Mouse (Mus musculus): ENCODE measurements around the gene Syndig1. TPM values are rescaled to one million over a fixed set of nuclear protein-coding genes. Genes with fewer than 3 reads are reported as not detected.

Gene Syndig1
- total RNA-seq, 2 experiments from 2014 or later = not detected

- ATAC-seq (ENCODE audit: poor library complexity, severe bottlenecking) = no peak
Measured at GRCm38 (mm10) chr2:149872496-149872895, 43.5 kb downstream of the Syndig1 start.

GRCm38 (mm10) chr2:149873346-149873745, 44.3 kb downstream of the Syndig1 start:
- no peak for ATAC-seq (ENCODE audit: poor library complexity, severe bottlenecking)

- ATAC-seq (ENCODE audit: poor library complexity, severe bottlenecking) = no peak
Measured at GRCm38 (mm10) chr2:149877954-149878353, 48.9 kb downstream of the Syndig1 start.

GRCm38 (mm10) chr2:149887634-149888033, 58.6 kb downstream of the Syndig1 start:
- no peak for ATAC-seq (ENCODE audit: poor library complexity, severe bottlenecking)

GRCm38 (mm10) chr2:149891647-149892046, 62.6 kb downstream of the Syndig1 start:
- ATAC-seq (ENCODE audit: poor library complexity, severe bottlenecking) = no peak

- ATAC-seq (ENCODE audit: poor library complexity, severe bottlenecking) = no peak
Measured at GRCm38 (mm10) chr2:149896337-149896736, 67.3 kb downstream of the Syndig1 start.

GRCm38 (mm10) chr2:149899615-149900014, 70.6 kb downstream of the Syndig1 start:
- no peak for ATAC-seq (ENCODE audit: poor library complexity, severe bottlenecking)

- ATAC-seq (ENCODE audit: poor library complexity, severe bottlenecking) = no peak
Measured at GRCm38 (mm10) chr2:149900606-149901005, 71.6 kb downstream of the Syndig1 start.

GRCm38 (mm10) chr2:149904405-149904804, 75.4 kb downstream of the Syndig1 start:
- ATAC-seq (ENCODE audit: poor library complexity, severe bottlenecking) = no peak

GRCm38 (mm10) chr2:149906694-149907093, 77.7 kb downstream of the Syndig1 start:
- ATAC-seq (ENCODE audit: poor library complexity, severe bottlenecking) = no peak

GRCm38 (mm10) chr2:149917162-149917561, 88.2 kb downstream of the Syndig1 start:
- ATAC-seq (ENCODE audit: poor library complexity, severe bottlenecking) = no peak

- ATAC-seq (ENCODE audit: poor library complexity, severe bottlenecking) = no peak
Measured at GRCm38 (mm10) chr2:149923561-149923960, 94.5 kb downstream of the Syndig1 start.

GRCm38 (mm10) chr2:149925911-149926310, 96.9 kb downstream of the Syndig1 start:
- ATAC-seq (ENCODE audit: poor library complexity, severe bottlenecking) = no peak

GRCm38 (mm10) chr2:149927001-149927400, 98.0 kb downstream of the Syndig1 start:
- no peak for ATAC-seq (ENCODE audit: poor library complexity, severe bottlenecking)

- ATAC-seq (ENCODE audit: poor library complexity, severe bottlenecking) = no peak
Measured at GRCm38 (mm10) chr2:149927481-149927880, 98.5 kb downstream of the Syndig1 start.

GRCm38 (mm10) chr2:149929986-149930385, 101.0 kb downstream of the Syndig1 start:
- no peak for ATAC-seq (ENCODE audit: poor library complexity, severe bottlenecking)

GRCm38 (mm10) chr2:149931111-149931510, 102.1 kb downstream of the Syndig1 start:
- ATAC-seq (ENCODE audit: poor library complexity, severe bottlenecking) = no peak

GRCm38 (mm10) chr2:149932095-149932494, 103.1 kb downstream of the Syndig1 start:
- ATAC-seq (ENCODE audit: poor library complexity, severe bottlenecking) = no peak

GRCm38 (mm10) chr2:149933247-149933898, 104.4 kb downstream of the Syndig1 start:
- ATAC-seq (ENCODE audit: poor library complexity, severe bottlenecking) = no peak

GRCm38 (mm10) chr2:149934139-149934538, 105.1 kb downstream of the Syndig1 start:
- no peak for ATAC-seq (ENCODE audit: poor library complexity, severe bottlenecking)

GRCm38 (mm10) chr2:149938829-149939228, 109.8 kb downstream of the Syndig1 start:
- no peak for ATAC-seq (ENCODE audit: poor library complexity, severe bottlenecking)

GRCm38 (mm10) chr2:149939586-149939985, 110.6 kb downstream of the Syndig1 start:
- ATAC-seq (ENCODE audit: poor library complexity, severe bottlenecking) = no peak

- no peak for ATAC-seq (ENCODE audit: poor library complexity, severe bottlenecking)
Measured at GRCm38 (mm10) chr2:149950641-149951040, 121.6 kb downstream of the Syndig1 start.
